Mouse (Mus musculus): ENCODE measurements around the gene Sirt6.

DNA sequence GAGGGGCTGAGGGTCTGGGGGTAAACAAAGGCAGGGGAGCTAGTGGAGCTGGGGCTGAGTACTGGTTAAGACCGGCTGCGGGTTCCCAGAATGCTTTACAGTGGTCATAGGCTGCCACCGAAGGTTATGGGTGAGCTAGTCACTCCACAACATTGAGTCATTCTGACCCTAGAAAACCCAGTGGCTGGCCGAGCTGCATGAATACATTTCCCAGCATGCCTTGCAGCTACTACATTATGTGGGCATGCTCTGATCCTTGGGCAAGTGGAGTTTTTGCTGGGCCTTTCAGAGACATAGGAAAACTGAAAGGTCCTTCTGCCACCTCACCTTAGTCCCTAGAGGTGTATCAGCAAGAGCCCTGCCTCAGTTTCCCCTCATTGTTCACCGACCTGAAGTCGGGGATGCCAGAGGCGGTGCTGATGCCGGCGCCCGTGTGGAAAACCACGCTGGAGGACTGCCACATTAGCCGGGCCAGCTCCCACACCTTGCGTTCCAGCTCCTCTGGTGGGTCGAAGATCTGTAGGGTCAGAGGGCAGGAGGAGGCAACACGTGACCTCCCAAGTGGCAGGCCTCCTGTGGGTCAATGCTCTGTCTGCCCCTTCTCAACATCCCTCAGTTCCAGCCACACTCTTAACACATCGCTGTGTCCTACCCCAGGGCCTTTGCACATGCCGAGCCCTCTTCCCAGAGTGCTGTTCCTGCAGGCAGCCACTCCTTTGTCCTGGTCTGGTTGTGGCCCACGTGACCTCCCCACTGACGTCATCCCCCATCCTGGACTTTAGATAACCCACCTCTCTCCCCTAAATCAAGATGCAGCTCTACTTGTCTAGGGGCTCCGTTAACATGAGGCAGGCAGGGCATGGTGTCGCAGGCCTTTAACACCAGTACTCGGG is 1.2 kb downstream of the Sirt6 start:
- no peak for TF ChIP-seq CTCF (IDR thresholded peaks at IDR 0.05; ENCODE audit: low read depth)
- TF ChIP-seq EP300 (optimal IDR thresholded peaks at IDR 0.05) = no peak

Measured in stomach, postnatal 0 days (tissue).